11 mouse cellular contexts compared by ENCODE assay signal in the genomic region with DNA sequence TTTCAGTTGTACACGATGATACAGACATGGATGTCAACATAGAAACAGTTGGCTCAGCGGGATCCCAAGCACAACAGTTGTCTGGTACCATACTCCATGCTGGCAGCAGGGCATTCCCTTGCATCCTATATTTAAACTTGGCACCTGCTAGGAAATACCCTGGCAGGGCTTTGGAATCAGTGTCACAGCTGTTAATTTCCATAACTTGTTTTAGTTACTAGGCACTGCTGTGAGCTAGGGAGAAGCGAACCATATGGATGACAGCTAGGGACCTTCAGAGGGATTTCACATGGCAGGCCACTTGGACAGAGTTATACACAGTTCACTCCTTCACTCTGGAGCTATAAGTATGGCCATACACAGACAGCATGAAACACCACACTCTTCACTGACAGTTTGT.
DNase-seq lines count a peak whose midpoint lies in the region; ATAC-seq lines count a peak whose summit lies in the region.
"Had no signal": no experiment of that assay in that cellular context is flagged by ENCODE, and none has a peak within 500 bp of the region (broad histone marks: within the 10 kb centered on the region; RNA-seq: fewer than 3 reads in every experiment).

No protein-coding gene starts in this region.

- 80% methylated on average over 3 of the region's 3 CpGs for WGBS in forebrain, embryonic 13.5 days
- WGBS in forebrain, embryonic 10.5 days, result 90% methylated on average over 3 of the region's 3 CpGs
- WGBS in lung, embryonic 15.5 days, result 55% methylated on average over 3 of the region's 3 CpGs
- WGBS in intestine, embryonic 16.5 days, result 72% methylated on average over 3 of the region's 3 CpGs

- no peak overlapping the region for H3K27ac ChIP-seq in forebrain, embryonic 13.5 days
- no peak overlapping the region for H3K27ac ChIP-seq in forebrain, embryonic 10.5 days
- H3K27ac ChIP-seq in lung, embryonic 15.5 days, result peak overlapping the region; percentile 42; the same call in 1 of the 2 replicates
- H3K27ac ChIP-seq in intestine, embryonic 16.5 days (ENCODE audit: low read length), result no peak overlapping the region
- H3K27ac ChIP-seq: liver, embryonic 12.5 days; midbrain, embryonic 15.5 days had no signal

- no peaks in the 10 kb centered on the region for H3K27me3 ChIP-seq in forebrain, embryonic 13.5 days
- no peaks in the 10 kb centered on the region for H3K27me3 ChIP-seq in forebrain, embryonic 10.5 days (ENCODE audit: poor library complexity, severe bottlenecking)
- no peaks in the 10 kb centered on the region for H3K27me3 ChIP-seq in lung, embryonic 15.5 days
- H3K27me3 ChIP-seq in intestine, embryonic 16.5 days (replicated peaks; ENCODE audit: control insufficient read depth, insufficient read depth, low read length), result no peaks in the 10 kb centered on the region
- H3K27me3 ChIP-seq: liver, embryonic 12.5 days; midbrain, embryonic 15.5 days; Patski had no signal

- no peak overlapping the region for H3K4me3 ChIP-seq in forebrain, embryonic 13.5 days
- H3K4me3 ChIP-seq in forebrain, embryonic 10.5 days, result no peak overlapping the region
- no peak overlapping the region for H3K4me3 ChIP-seq in lung, embryonic 15.5 days
- H3K4me3 ChIP-seq in intestine, embryonic 16.5 days (ENCODE audit: low read length), result no peak overlapping the region
- H3K4me3 ChIP-seq: liver, embryonic 12.5 days; midbrain, embryonic 15.5 days had no signal

- peak; percentile 96 for ATAC-seq in forebrain, embryonic 13.5 days
- ATAC-seq in lung, embryonic 15.5 days (ENCODE audit: borderline replicate concordance, extremely low read depth, low FRiP score, low TSS enrichment), result peak; percentile 94
- peak; percentile 64 for ATAC-seq in intestine, embryonic 16.5 days
- ATAC-seq: liver, embryonic 12.5 days; midbrain, embryonic 15.5 days; Patski had no signal

- no peaks in the 10 kb centered on the region for H3K9me3 ChIP-seq in forebrain, embryonic 13.5 days (replicated peaks)
- no peaks in the 10 kb centered on the region for H3K9me3 ChIP-seq in forebrain, embryonic 10.5 days
- no peaks in the 10 kb centered on the region for H3K9me3 ChIP-seq in lung, embryonic 15.5 days
- H3K9me3 ChIP-seq in intestine, embryonic 16.5 days (ENCODE audit: control insufficient read depth, low read length), result no peaks in the 10 kb centered on the region
- H3K9me3 ChIP-seq: liver, embryonic 12.5 days; midbrain, embryonic 15.5 days had no signal

- no peak for DNase-seq in forebrain, embryonic 10.5 days (ENCODE audit: extremely low spot score, low spot score)
- no peak for DNase-seq in lung, postnatal 10 days
- peak; percentile 21 for DNase-seq in right cerebral cortex, postnatal 14 days
- no peak for DNase-seq in urinary bladder, adult 18-20 months (ENCODE audit: low spot score in 2 of 2)
- DNase-seq in kidney, postnatal 10 days, result no peak

- no peaks in the 10 kb centered on the region for H3K36me3 ChIP-seq in forebrain, embryonic 13.5 days (ENCODE audit: poor library complexity, severe bottlenecking)
- H3K36me3 ChIP-seq in forebrain, embryonic 10.5 days (replicated peaks), result no peaks in the 10 kb centered on the region
- H3K36me3 ChIP-seq in lung, embryonic 15.5 days, result no peaks in the 10 kb centered on the region
- no peaks in the 10 kb centered on the region for H3K36me3 ChIP-seq in intestine, embryonic 16.5 days (ENCODE audit: control insufficient read depth, insufficient read depth, low read length)
- H3K36me3 ChIP-seq: liver, embryonic 12.5 days; midbrain, embryonic 15.5 days had no signal

- H3K4me2 ChIP-seq in forebrain, embryonic 13.5 days, result no peak overlapping the region
- no peak overlapping the region for H3K4me2 ChIP-seq in lung, embryonic 15.5 days
- no peak overlapping the region for H3K4me2 ChIP-seq in intestine, embryonic 16.5 days (ENCODE audit: low read depth, low read length)
- H3K4me2 ChIP-seq: liver, embryonic 12.5 days; midbrain, embryonic 15.5 days had no signal

- no peak overlapping the region for H3K9ac ChIP-seq in forebrain, embryonic 13.5 days
- no peak overlapping the region for H3K9ac ChIP-seq in lung, embryonic 15.5 days
- H3K9ac ChIP-seq in intestine, embryonic 16.5 days (ENCODE audit: low read depth, low read length), result no peak overlapping the region
- H3K9ac ChIP-seq: liver, embryonic 12.5 days; midbrain, embryonic 15.5 days had no signal

- H3K4me1 ChIP-seq in forebrain, embryonic 13.5 days, result no peaks in the 10 kb centered on the region
- H3K4me1 ChIP-seq in forebrain, embryonic 10.5 days, result no peaks in the 10 kb centered on the region
- peaks cover 14% of the 10 kb centered on the region for H3K4me1 ChIP-seq in lung, embryonic 15.5 days
- no peaks in the 10 kb centered on the region for H3K4me1 ChIP-seq in intestine, embryonic 16.5 days (ENCODE audit: control insufficient read depth, insufficient read depth, low read length)
- H3K4me1 ChIP-seq: liver, embryonic 12.5 days; midbrain, embryonic 15.5 days had no signal
